Mouse (Mus musculus): ENCODE measurements at regions not wholly inside any gene's neighbourhood (a gene's known extent, or its start where the extent isn't known, plus 50 kb on each side); places are given as distances from the start of the nearest gene placed in this dataset.

DNA sequence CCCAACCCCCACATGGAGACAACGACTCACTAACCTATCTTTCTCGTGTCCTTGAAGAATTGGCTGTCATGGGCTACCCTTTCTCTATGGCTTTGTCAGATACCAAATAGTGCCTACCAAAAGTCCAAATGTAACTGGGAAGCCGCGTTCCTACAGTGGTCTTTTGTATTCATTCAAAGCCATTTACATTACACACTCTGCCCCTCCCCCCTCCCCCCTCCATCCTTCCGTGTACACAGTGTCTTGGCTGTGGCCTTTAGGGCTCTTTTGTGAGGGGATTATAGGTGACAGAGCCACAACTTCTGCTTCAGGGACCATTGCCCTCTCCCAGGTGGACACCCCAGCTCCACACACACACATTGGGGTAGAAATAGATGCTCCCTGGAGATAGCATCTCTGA lies 544.6 kb upstream of the 3110018I06Rik start:
- no peaks in the 10 kb centered on the region for H3K36me3 ChIP-seq
- 31% methylated on average over 5 of the region's 5 CpGs for WGBS
- H3K4me1 ChIP-seq (replicated peaks): peaks cover 14% of the 10 kb centered on the region
- peak; percentile 9 for DNase-seq (ENCODE audit: low spot score)
- no peaks in the 10 kb centered on the region for H3K9me3 ChIP-seq
- H3K4me3 ChIP-seq: no peak overlapping the region
- H3K27me3 ChIP-seq (ENCODE audit: insufficient read depth, poor library complexity, severe bottlenecking): no peaks in the 10 kb centered on the region
- no peak overlapping the region for H3K27ac ChIP-seq

- 88% methylated on average over 11 of the region's 11 CpGs for WGBS
- DNase-seq (ENCODE audit: low spot score): no peak
- no peak overlapping the region for H3K4me3 ChIP-seq
- 0 out of 2 replicates have a peak, but pooled peaks cover 3% of the 10 kb centered on the region for H3K4me1 ChIP-seq (replicated peaks)
- H3K36me3 ChIP-seq: no peaks in the 10 kb centered on the region
- no peaks in the 10 kb centered on the region for H3K27me3 ChIP-seq (ENCODE audit: insufficient read depth, poor library complexity, severe bottlenecking)
- H3K27ac ChIP-seq: no peak overlapping the region
- H3K9me3 ChIP-seq: no peaks in the 10 kb centered on the region
Measured at GRCm38 (mm10) chr12:106952621-106953020, 535.8 kb upstream of the 3110018I06Rik start.

- Histone ChIP-seq H3K4me1 (replicated peaks) (0 out of 2 replicates have a peak, but pooled peaks cover 3% of the 10 kb centered on the region), H3K4me3 (no peak overlapping the region), H3K27ac (no peak overlapping the region), H3K36me3 (no peaks in the 10 kb centered on the region), H3K27me3 (ENCODE audit: insufficient read depth, poor library complexity, severe bottlenecking) (no peaks in the 10 kb centered on the region), H3K9me3 (no peaks in the 10 kb centered on the region)
- no peak for DNase-seq (ENCODE audit: low spot score)
- WGBS: 90% methylated on average over 12 of the region's 12 CpGs
Measured at GRCm38 (mm10) chr12:106955778-106956177, 532.7 kb upstream of the 3110018I06Rik start.

DNA sequence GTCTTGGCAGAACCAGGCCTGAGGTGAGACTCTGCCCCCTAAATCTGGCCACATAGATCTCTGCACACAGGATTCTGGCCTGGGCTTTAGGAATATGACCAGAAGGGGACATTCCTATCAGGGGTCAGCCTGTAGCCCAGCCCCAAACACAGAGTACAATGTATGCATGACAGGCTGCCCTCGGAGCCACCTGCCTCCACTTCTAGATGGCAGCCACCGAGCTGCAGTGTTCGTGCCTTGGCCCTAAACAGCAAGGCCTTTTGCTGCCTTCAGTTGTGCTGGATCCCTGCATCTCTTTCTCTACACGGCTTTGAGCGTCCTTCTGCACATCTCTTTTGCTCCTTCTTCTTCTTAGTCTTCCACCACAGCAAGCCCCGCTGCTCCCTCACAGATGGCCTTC lies 532.2 kb upstream of the 3110018I06Rik start:
- no peak overlapping the region for H3K27ac ChIP-seq
- WGBS: 83% methylated on average over 6 of the region's 6 CpGs

GRCm38 (mm10) chr12:106961991-106962390 lies 526.4 kb upstream of the 3110018I06Rik start:
- Histone ChIP-seq H3K9me3 (peaks cover 3% of the 10 kb centered on the region; the same call in 1 of the 2 replicates), H3K27ac (no peak overlapping the region), H3K4me3 (no peak overlapping the region), H3K36me3 (no peaks in the 10 kb centered on the region), H3K27me3 (ENCODE audit: insufficient read depth, poor library complexity, severe bottlenecking) (no peaks in the 10 kb centered on the region), H3K4me1 (replicated peaks) (peaks cover 10% of the 10 kb centered on the region; the same call in 1 of the 2 replicates)
- 53% methylated on average over 4 of the region's 4 CpGs for WGBS
- DNase-seq (ENCODE audit: low spot score): no peak

More for the DNA sequence above, 532.2 kb upstream of the 3110018I06Rik start:
- no peaks in the 10 kb centered on the region for H3K27me3 ChIP-seq (ENCODE audit: insufficient read depth, poor library complexity, severe bottlenecking)
- DNase-seq (ENCODE audit: low spot score): no peak
- H3K4me3 ChIP-seq: no peak overlapping the region
- H3K36me3 ChIP-seq: no peaks in the 10 kb centered on the region
- H3K4me1 ChIP-seq (replicated peaks): 0 out of 2 replicates have a peak, but pooled peaks cover 3% of the 10 kb centered on the region
- H3K9me3 ChIP-seq: no peaks in the 10 kb centered on the region

- DNase-seq (ENCODE audit: low spot score): no peak
- Histone ChIP-seq H3K36me3 (no peaks in the 10 kb centered on the region), H3K4me1 (replicated peaks) (peaks cover 10% of the 10 kb centered on the region; the same call in 1 of the 2 replicates), H3K4me3 (no peak overlapping the region), H3K9me3 (peaks cover 3% of the 10 kb centered on the region; the same call in 1 of the 2 replicates), H3K27me3 (ENCODE audit: insufficient read depth, poor library complexity, severe bottlenecking) (no peaks in the 10 kb centered on the region), H3K27ac (no peak overlapping the region)
- WGBS: 64% methylated on average over 5 of the region's 5 CpGs
Measured at GRCm38 (mm10) chr12:106963762-106964161, 524.7 kb upstream of the 3110018I06Rik start.

GRCm38 (mm10) chr12:106969873-106970272 lies 518.6 kb upstream of the 3110018I06Rik start:
- H3K9me3 ChIP-seq: no peaks in the 10 kb centered on the region
- H3K36me3 ChIP-seq: no peaks in the 10 kb centered on the region
- DNase-seq (ENCODE audit: low spot score): peak; percentile 31
- H3K27me3 ChIP-seq (ENCODE audit: insufficient read depth, poor library complexity, severe bottlenecking): no peaks in the 10 kb centered on the region
- peaks cover 9% of the 10 kb centered on the region for H3K4me1 ChIP-seq (replicated peaks)
- peak overlapping the region; percentile 43; the same call in 1 of the 2 replicates for H3K27ac ChIP-seq
- H3K4me3 ChIP-seq: no peak overlapping the region
- WGBS: 40% methylated on average over 5 of the region's 5 CpGs

DNA sequence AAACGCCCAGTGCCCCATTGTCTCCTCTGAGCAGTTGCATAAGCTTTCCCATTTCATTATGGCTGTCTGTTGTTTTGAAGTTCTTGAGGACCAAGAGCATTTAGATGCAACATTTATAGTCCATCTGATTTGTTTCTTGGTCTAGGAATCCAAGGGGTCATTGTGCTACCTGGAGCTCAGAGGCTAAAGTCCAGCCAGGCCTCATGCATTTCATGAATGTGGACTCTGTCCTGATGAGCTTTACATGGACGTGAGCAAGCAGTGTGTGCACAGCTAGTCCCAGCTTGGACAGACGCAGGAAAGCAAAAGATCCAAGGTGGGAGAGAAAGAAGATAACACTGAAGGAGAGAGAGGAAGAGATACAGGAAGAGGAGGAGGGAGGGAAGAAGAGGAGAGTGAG lies 496.0 kb upstream of the 3110018I06Rik start:
- no peak for DNase-seq (ENCODE audit: low spot score)

DNA sequence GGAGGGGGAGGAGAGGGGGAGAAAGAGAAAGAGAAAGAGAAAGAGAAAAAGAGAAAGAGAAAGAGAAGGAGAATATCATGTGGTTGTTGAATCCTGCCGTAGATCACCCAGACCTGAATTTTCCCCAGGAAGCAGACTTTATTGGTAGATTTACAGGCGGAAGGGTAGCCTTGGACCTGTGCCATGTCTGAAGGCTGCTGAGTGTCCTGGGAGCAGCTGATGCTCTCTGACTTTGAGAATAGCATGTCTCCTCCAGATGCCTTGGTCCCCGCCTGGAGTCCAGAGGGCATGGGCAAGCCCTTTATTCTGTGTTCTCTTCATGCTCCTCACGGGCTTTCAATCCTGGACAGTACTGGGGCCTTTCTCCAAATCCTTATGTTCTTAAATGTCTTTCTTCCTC lies 495.4 kb upstream of the 3110018I06Rik start:
- H3K36me3 ChIP-seq: no peaks in the 10 kb centered on the region
- H3K27ac ChIP-seq: no peak overlapping the region
- H3K27me3 ChIP-seq (ENCODE audit: insufficient read depth, poor library complexity, severe bottlenecking): no peaks in the 10 kb centered on the region
- no peaks in the 10 kb centered on the region for H3K4me1 ChIP-seq (replicated peaks)
- DNase-seq (ENCODE audit: low spot score): no peak
- no peak overlapping the region for H3K4me3 ChIP-seq
- no peaks in the 10 kb centered on the region for H3K9me3 ChIP-seq
- 89% methylated on average over 4 of the region's 4 CpGs for WGBS

More for the DNA sequence above, 496.0 kb upstream of the 3110018I06Rik start:
- H3K27ac ChIP-seq: no peak overlapping the region
- H3K9me3 ChIP-seq: no peaks in the 10 kb centered on the region
- H3K36me3 ChIP-seq: no peaks in the 10 kb centered on the region
- no peaks in the 10 kb centered on the region for H3K27me3 ChIP-seq (ENCODE audit: insufficient read depth, poor library complexity, severe bottlenecking)
- 80% methylated on average over 3 of the region's 3 CpGs for WGBS
- H3K4me3 ChIP-seq: no peak overlapping the region
- H3K4me1 ChIP-seq (replicated peaks): no peaks in the 10 kb centered on the region

DNA sequence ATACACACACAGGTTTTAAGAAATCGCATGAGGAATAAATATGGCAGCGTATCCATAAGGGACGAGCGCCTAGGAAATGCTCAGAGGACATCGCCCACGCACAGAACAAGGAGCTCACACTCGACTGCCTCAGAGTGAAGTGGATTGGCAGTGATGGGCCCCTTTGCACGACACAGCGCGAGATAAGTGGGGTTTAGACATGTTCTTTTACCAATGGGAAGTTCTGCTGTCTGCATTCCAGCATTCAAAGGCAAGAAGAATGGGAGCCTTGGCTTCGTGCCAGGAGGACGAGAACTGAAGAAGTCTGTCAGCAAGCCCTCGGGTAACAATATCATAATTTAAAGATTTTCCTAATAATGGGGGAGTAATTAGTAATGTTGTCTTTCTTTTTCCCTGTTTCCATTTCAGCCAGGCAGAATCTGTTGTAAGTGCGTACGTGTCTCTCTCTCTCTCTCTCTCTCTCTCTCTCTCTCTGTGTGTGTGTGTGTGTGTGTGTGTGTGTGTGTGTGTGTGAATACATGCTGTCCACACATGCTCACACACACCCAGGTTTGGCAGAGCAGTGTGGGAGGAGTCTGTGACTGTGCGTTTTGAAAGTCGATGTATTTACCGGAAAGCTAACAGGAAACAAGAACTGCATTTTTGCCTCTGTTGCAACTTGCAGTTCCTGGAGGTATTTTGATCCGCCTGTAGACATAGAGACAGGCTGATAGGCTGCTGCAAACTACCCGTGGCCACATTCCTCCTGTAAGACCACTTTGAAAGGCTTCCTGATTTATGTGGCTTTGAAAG lies 477.2 kb upstream of the 3110018I06Rik start:
- H3K4me1 ChIP-seq (replicated peaks): no peaks in the 10 kb centered on the region
- DNase-seq (ENCODE audit: low spot score): no peak
- H3K36me3 ChIP-seq: no peaks in the 10 kb centered on the region
- 87% methylated on average over 20 of the region's 20 CpGs for WGBS
- no peaks in the 10 kb centered on the region for H3K27me3 ChIP-seq (ENCODE audit: insufficient read depth, poor library complexity, severe bottlenecking)
- H3K9me3 ChIP-seq: no peaks in the 10 kb centered on the region
- H3K27ac ChIP-seq: no peak overlapping the region
- H3K4me3 ChIP-seq: no peak overlapping the region

DNA sequence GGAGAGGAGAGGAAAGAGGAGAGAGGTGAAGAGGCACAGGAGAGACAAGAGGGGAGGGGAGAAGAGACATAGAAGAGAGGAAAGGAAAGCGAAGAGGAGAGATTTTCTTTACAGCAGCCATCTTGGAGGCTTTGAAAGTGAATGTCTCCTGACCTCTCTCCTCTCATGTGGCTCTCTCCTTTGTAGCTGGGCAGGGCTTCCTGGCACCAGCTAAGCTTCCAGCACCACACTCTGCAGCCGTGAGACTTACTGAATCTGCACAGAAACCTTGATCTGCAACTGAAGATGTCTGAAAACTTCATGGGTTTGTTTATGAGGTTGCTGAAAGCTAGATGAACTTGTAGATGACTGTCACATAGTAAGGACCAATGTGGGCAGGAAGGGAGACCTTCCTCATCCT lies 471.6 kb upstream of the 3110018I06Rik start:
- no peak for DNase-seq (ENCODE audit: low spot score)
- Histone ChIP-seq H3K36me3 (no peaks in the 10 kb centered on the region), H3K27ac (no peak overlapping the region), H3K4me3 (no peak overlapping the region), H3K4me1 (replicated peaks) (no peaks in the 10 kb centered on the region), H3K9me3 (no peaks in the 10 kb centered on the region), H3K27me3 (ENCODE audit: insufficient read depth, poor library complexity, severe bottlenecking) (no peaks in the 10 kb centered on the region)
- WGBS: 82% methylated on average over 2 of the region's 2 CpGs

- 69% methylated on average over 1 of the region's 1 CpGs for WGBS
- H3K27me3 ChIP-seq (ENCODE audit: insufficient read depth, poor library complexity, severe bottlenecking): 0 out of 2 replicates have a peak, but pooled peaks cover 3% of the 10 kb centered on the region
- H3K4me3 ChIP-seq: no peak overlapping the region
Measured at GRCm38 (mm10) chr12:107021806-107022205, 466.6 kb upstream of the 3110018I06Rik start.

GRCm38 (mm10) chr12:107026821-107027220 lies 461.6 kb upstream of the 3110018I06Rik start:
- DNase-seq (ENCODE audit: low spot score): no peak
- no peaks in the 10 kb centered on the region for H3K36me3 ChIP-seq
- H3K4me3 ChIP-seq: no peak overlapping the region
- H3K27me3 ChIP-seq (ENCODE audit: insufficient read depth, poor library complexity, severe bottlenecking): peaks cover 14% of the 10 kb centered on the region
- H3K27ac ChIP-seq: no peak overlapping the region
- peaks cover 6% of the 10 kb centered on the region for H3K4me1 ChIP-seq (replicated peaks)
- 79% methylated on average over 5 of the region's 5 CpGs for WGBS
- no peaks in the 10 kb centered on the region for H3K9me3 ChIP-seq

More at GRCm38 (mm10) chr12:107021806-107022205, 466.6 kb upstream of the 3110018I06Rik start:
- H3K4me1 ChIP-seq (replicated peaks): no peaks in the 10 kb centered on the region
- DNase-seq (ENCODE audit: low spot score): no peak
- H3K9me3 ChIP-seq: no peaks in the 10 kb centered on the region
- no peaks in the 10 kb centered on the region for H3K36me3 ChIP-seq
- no peak overlapping the region for H3K27ac ChIP-seq

Measured in hindbrain, embryonic 10.5 days (tissue).